Mouse (Mus musculus): Measurements from ENCODE around the gene Zfp746. TPM values are rescaled to one million over a fixed set of nuclear protein-coding genes. Genes with fewer than 3 reads are reported as not detected.
A peak's percentile ranks its signal among the peaks of the same experiment; 100 is the strongest.
"Not testable (repeated sequence)": the region's sequence is repeated elsewhere in the genome, so short reads cannot be mapped to it uniquely, and the experiment has no call there.

Gene Zfp746
- 34.8 and 42.9 TPM in 2 replicates for polyA plus RNA-seq (2012; rRNA removed)
- 26.1 and 27.5 TPM in 2 replicates for polyA plus RNA-seq (2014; fragmentation: Nextera tagmentation; extraction: Ambion mirVana)

DNA sequence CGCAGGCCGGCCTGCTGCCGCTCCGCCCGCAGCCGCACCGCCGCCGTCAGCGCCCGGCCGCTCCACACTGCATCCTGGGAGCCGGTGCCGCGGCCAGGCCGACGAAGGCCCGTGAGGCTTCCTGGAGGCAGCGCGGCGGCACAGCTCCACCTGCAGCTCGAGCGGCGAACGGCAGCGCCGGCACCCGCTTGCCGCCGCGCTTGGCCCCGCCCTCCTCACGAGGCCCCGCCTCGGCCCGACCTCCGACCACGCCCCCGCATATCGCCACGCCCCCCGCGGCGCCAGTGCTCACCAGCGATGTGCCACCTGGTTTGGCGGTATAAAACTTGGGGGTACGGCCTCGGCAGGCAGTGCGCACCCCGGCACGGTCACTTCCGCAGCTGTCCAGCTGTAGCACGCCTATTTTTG lies at the start of gene Zfp746:
TSS of gene Zfp746 (minus strand) at position 123 of the 408 bp plus-strand sequence.
- peaks cover 9% of the 10 kb centered on the region for H3K4me1 ChIP-seq (ENCODE audit: control insufficient read depth, insufficient read depth, low read length)
- H3K36me3 ChIP-seq (ENCODE audit: control insufficient read depth, insufficient read depth, low read length): peaks cover 27% of the 10 kb centered on the region
- H3K27ac ChIP-seq (replicated peaks; ENCODE audit: low read depth, low read length): peak within 1 kb of the TSS; percentile 84
- peak within 1 kb of the TSS; percentile 78 for H3K4me2 ChIP-seq (replicated peaks; ENCODE audit: low read depth, low read length, severe bottlenecking)
- under 1% methylated on average over 22 of the region's 53 CpGs for WGBS
- no peaks in the 10 kb centered on the region for H3K9me3 ChIP-seq (ENCODE audit: control insufficient read depth, low read length)
- H3K4me3 ChIP-seq (replicated peaks; ENCODE audit: low read length): peak within 1 kb of the TSS; percentile 84
- TF ChIP-seq POLR2A (IDR thresholded peaks at IDR 0.05; ENCODE audit: borderline replicate concordance, extremely low read depth, insufficient read depth, insufficient read length): no peak
- H3K9ac ChIP-seq (ENCODE audit: low read depth, low read length, severe bottlenecking): peak within 1 kb of the TSS; percentile 99
- peak; percentile 89 for ATAC-seq (ENCODE audit: low FRiP score, low read depth)
- H3K27me3 ChIP-seq (ENCODE audit: control insufficient read depth, insufficient read depth, low read length): no peaks in the 10 kb centered on the region
- DNase-seq (ENCODE audit: low spot score): peak; percentile 81

DNA sequence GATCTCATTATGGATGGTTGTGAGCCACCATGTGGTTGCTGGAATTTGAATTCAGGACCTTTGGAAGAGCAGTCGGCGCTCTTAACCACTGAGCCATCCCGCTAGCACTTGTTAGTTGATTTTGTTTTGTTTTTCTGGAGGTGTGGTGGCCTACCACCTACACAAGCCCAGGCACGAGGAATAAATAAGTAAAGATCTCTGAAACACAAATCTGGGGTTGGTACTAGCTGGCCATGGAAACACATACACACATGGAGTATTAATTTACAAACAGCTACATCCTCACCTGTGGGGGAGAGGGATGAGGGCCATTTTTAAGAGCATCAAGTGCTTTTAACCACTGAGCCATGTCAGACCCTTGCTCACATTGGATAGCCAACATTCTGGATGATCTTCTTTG lies 34.7 kb upstream of the Zfp746 start:
- 77% methylated on average over 4 of the region's 4 CpGs for WGBS
- H3K4me3 ChIP-seq (replicated peaks; ENCODE audit: low read length); H3K4me1 ChIP-seq (ENCODE audit: control insufficient read depth, insufficient read depth, low read length); H3K36me3 ChIP-seq (ENCODE audit: control insufficient read depth, insufficient read depth, low read length); H3K9ac ChIP-seq (ENCODE audit: low read depth, low read length, severe bottlenecking); DNase-seq (ENCODE audit: low spot score); H3K27me3 ChIP-seq (ENCODE audit: control insufficient read depth, insufficient read depth, low read length); ATAC-seq (ENCODE audit: low FRiP score, low read depth); H3K27ac ChIP-seq (replicated peaks; ENCODE audit: low read depth, low read length); H3K4me2 ChIP-seq (replicated peaks; ENCODE audit: low read depth, low read length, severe bottlenecking); H3K9me3 ChIP-seq (ENCODE audit: control insufficient read depth, low read length): not testable (repeated sequence)

- no peaks in the 10 kb centered on the region for H3K27me3 ChIP-seq (ENCODE audit: control insufficient read depth, insufficient read depth, low read length)
- ATAC-seq (ENCODE audit: low FRiP score, low read depth) (no peak), DNase-seq (ENCODE audit: low spot score) (peak; percentile 5)
- no peaks in the 10 kb centered on the region for H3K9me3 ChIP-seq (ENCODE audit: control insufficient read depth, low read length)
- WGBS: 60% methylated on average over 3 of the region's 3 CpGs
- no peaks in the 10 kb centered on the region for H3K36me3 ChIP-seq (ENCODE audit: control insufficient read depth, insufficient read depth, low read length)
- TF ChIP-seq POLR2A (IDR thresholded peaks at IDR 0.05; ENCODE audit: borderline replicate concordance, extremely low read depth, insufficient read depth, insufficient read length): no peak
- no peak overlapping the region for H3K27ac ChIP-seq (replicated peaks; ENCODE audit: low read depth, low read length)
- H3K9ac ChIP-seq (ENCODE audit: low read depth, low read length, severe bottlenecking): no peak overlapping the region
- no peak overlapping the region for H3K4me2 ChIP-seq (replicated peaks; ENCODE audit: low read depth, low read length, severe bottlenecking)
- H3K4me1 ChIP-seq (ENCODE audit: control insufficient read depth, insufficient read depth, low read length): no peaks in the 10 kb centered on the region
- no peak overlapping the region for H3K4me3 ChIP-seq (replicated peaks; ENCODE audit: low read length)
Observed at GRCm38 (mm10) chr6:48116036-48116435, 29.6 kb upstream of the Zfp746 start.

DNA sequence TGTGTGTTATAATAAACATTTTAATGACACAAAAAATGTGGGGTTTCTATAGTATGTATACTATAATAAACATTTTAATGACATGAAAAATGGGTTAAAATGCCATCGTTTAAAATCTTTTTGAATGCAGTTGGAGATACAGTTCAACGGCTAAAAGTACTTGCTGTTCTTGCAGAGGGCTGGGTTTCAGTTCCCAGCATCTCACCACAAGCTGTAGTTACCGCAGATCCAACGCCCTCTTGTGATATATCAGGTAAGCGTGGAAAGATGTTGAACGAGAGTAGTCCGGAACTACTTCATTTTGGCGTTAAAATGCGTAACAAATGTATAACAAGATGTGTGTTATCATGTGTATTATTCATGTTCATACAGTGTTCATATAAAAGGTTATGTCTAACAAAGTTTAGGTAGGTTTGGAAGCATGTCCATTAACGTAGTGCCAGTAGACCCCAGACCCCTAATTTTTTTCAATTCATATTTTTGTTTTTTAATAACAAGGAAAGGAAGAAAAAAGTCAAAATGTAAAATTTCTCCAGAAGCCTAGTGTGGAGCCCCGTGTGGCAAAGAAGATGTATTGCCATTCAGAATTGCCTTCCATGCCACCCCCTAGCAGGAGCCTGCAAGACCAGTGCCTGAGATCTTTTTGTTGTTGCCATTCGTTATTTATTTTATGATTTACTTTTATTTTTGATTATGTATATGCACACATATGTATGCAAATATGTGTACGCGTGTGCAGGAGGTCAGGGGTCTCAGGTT lies 743 bp upstream of the Zfp746 start:
- 44% methylated on average over 14 of the region's 14 CpGs for WGBS
- H3K4me2 ChIP-seq (replicated peaks; ENCODE audit: low read depth, low read length, severe bottlenecking): peak overlapping the region; percentile 78
- H3K27ac ChIP-seq (replicated peaks; ENCODE audit: low read depth, low read length): no peak overlapping the region
- no peak for TF ChIP-seq POLR2A (IDR thresholded peaks at IDR 0.05; ENCODE audit: borderline replicate concordance, extremely low read depth, insufficient read depth, insufficient read length)
- H3K9me3 ChIP-seq (ENCODE audit: control insufficient read depth, low read length): no peaks in the 10 kb centered on the region
- ATAC-seq (ENCODE audit: low FRiP score, low read depth) (no peak), DNase-seq (ENCODE audit: low spot score) (no peak)
- H3K27me3 ChIP-seq (ENCODE audit: control insufficient read depth, insufficient read depth, low read length): no peaks in the 10 kb centered on the region
- no peak overlapping the region for H3K9ac ChIP-seq (ENCODE audit: low read depth, low read length, severe bottlenecking)
- H3K4me3 ChIP-seq (replicated peaks; ENCODE audit: low read length): peak overlapping the region; percentile 84
- H3K4me1 ChIP-seq (ENCODE audit: control insufficient read depth, insufficient read depth, low read length): peaks cover 9% of the 10 kb centered on the region
- H3K36me3 ChIP-seq (ENCODE audit: control insufficient read depth, insufficient read depth, low read length): peaks cover 21% of the 10 kb centered on the region

DNA sequence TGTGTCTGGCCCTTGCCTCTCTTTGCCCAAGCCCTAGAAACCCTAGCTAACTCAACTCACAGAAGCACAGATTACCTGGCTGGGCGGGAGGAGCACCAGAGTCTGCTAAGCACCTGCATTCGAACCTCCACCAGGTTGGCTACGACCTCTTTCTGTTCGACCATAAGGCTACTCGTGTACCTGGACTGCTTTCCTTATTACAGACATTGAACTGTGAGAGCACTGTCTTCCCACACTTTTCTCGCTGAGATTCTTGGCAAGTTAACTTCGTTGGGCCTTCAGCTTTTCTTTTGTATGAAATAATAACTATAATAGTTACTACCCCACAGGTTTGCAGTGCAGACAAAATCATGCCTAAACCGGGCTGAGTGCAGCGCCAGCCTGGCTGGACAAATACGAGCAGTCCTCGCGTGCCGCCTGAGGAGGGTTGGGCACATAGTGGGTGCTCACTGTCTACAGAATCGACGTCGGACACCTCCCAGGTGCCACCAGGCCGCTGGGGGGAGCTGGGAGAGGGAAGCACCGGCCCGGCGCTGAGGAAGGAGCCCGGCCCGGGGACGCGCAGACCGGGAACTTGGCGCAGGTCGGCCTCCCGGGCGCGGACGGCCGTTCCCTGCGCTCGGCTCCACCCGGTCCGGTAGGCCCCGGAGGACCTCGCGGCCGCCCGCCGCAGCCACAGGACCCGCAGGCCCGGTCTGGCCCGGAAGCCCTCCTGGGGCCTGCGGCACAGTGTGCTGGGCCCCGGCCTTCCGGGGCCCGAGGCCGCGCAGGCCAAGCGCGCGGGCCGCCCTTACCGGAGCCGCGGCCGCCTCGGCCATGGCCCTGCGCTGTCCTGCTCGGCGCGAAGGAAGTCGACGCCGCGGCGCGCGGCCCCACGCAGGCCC lies 630 bp downstream of the Zfp746 start:
- WGBS: 4% methylated on average over 37 of the region's 72 CpGs
- ATAC-seq (ENCODE audit: low FRiP score, low read depth): peak; percentile 81
- Histone ChIP-seq H3K27ac (replicated peaks; ENCODE audit: low read depth, low read length) (peak overlapping the region; percentile 84), H3K4me1 (ENCODE audit: control insufficient read depth, insufficient read depth, low read length) (peaks cover 9% of the 10 kb centered on the region), H3K4me3 (replicated peaks; ENCODE audit: low read length) (peak overlapping the region; percentile 84), H3K9me3 (ENCODE audit: control insufficient read depth, low read length) (no peaks in the 10 kb centered on the region), H3K27me3 (ENCODE audit: control insufficient read depth, insufficient read depth, low read length) (no peaks in the 10 kb centered on the region), H3K36me3 (ENCODE audit: control insufficient read depth, insufficient read depth, low read length) (peaks cover 34% of the 10 kb centered on the region), H3K4me2 (replicated peaks; ENCODE audit: low read depth, low read length, severe bottlenecking) (peak overlapping the region; percentile 78), H3K9ac (ENCODE audit: low read depth, low read length, severe bottlenecking) (peak overlapping the region; percentile 99)
- TF ChIP-seq POLR2A (IDR thresholded peaks at IDR 0.05; ENCODE audit: borderline replicate concordance, extremely low read depth, insufficient read depth, insufficient read length): no peak
- DNase-seq (ENCODE audit: low spot score): peak; percentile 40
